Mouse (Mus musculus) neural tube, embryonic 10.5 days (tissue): ENCODE measurements around the gene Timp2.

Source experiments
- DNase-seq: peaks from one replicate; pipeline ENCODE4 v3.0.0-alpha.2; 2017; ENCODE audit warnings: low spot score; ENCODE audit errors: extremely low spot score

Timp2 gene

DNA sequence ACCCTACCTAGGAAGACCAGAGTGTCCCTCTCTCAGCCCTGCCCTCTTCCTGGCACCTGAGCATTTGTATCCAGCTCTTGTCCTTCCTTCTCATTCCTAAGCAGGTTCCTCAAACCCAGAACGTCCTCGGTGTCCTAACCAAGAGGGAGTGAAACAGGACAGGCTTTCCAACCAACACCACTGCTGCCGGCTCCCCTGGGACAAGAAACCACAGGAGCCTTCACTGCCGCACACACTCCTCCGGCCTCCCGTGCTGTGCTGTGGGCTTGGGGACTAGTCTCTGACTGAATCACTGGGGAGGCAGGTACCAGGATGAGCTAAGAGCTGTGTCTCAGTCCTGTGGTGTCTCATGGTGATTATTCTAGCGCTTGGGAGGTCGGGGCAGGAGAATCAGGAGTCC is 14.1 kb upstream of the Timp2 start:
- no peak for DNase-seq

DNA sequence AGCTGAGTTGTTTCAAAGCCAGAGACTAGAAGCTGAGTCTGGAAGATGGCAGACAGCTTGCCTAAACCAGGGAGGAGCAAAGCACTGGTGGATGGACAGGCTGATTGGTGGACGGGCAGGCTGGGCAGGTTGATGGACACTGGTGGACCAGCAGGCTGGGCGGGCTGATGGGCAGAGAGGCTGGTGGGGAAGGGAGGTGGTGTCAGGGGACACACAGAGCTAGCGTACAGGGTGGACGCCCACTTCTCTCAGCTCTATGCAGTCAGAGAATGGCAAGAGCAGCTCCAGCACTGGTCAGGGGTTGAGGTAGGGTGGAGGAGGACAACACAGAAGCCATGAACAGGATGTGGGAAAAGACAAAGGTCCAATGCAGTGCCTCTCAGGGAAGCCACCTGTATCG is 13.7 kb upstream of the Timp2 start:
- DNase-seq, result no peak

DNA sequence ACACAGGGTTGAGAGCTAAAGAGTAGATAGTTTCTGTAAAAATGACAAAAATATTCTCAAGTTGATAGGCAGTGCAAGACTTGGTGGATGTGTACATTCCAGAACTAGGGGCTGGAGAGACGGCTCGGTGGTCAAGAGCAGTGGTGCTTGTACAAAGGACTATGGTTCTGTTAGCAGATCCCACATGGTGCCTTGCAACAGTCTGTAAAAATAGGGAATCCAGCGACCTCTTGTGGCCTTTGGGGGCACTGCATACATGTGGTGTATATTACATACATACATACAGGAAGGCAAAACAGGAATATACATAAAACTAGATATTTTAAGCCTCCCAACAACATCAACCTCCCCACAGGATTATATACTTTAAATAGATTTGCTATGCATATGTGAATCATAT is 12.8 kb upstream of the Timp2 start:
- peak; percentile 38 for DNase-seq

DNA sequence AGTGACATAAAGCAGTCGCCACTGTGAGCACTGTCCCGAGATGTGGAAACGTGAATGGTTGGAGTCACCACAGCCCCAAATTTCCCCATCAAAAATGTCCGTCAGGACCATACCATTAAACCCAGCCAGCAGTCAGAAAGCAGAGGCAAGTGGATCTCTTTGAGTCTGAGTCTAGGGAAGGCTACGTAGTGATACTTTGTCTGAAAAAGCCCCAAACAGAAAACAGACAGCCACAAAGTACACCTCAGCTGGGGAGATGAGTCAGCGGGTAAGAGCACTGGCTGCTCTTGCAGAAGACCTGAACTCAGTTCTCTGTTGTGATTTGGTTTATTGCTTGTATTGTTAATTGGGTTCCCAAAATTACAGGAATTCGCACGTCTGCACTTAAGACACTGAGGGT is 11.0 kb upstream of the Timp2 start:
- no peak for DNase-seq

DNA sequence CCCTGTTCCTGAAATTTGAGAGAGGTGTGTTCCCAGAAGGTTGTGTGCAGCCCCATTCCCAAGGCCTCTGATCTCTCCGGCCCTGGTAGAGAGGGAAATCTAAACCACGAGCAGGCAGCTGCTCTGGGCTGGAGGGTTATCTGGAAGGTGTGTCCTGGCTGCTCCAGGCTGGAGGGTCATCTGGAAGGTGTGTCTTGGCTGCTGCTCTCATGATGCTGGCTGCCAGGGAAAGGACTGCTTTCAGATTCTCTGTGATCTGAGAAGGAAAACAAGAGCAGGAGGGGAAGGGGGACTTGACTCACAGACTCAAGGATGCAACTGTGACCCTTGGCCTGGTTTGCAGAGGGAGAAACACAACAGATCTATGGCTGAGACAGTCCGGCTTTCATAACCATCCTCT is 10.6 kb upstream of the Timp2 start:
- DNase-seq, result no peak

DNA sequence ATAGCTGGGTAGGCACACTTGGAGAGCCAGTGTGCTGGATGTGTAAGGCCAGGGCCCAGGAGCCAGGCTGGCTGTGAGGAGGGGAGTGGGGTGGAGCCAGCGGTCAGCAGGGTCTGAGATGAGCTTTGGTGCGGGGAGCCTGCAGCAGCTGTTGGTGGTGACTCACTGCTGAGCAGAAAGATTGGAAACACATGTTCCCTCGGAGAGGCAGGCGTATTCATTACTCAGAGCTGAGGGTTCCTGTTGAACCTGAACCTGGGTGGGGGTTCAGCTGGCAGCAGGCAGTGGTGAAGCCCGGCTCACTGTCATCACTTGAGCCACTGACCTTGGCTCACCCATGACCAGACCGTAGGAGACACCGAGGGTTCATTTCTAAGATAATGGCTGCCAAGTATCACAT is 9.6 kb upstream of the Timp2 start:
- DNase-seq, result peak; percentile 57

DNA sequence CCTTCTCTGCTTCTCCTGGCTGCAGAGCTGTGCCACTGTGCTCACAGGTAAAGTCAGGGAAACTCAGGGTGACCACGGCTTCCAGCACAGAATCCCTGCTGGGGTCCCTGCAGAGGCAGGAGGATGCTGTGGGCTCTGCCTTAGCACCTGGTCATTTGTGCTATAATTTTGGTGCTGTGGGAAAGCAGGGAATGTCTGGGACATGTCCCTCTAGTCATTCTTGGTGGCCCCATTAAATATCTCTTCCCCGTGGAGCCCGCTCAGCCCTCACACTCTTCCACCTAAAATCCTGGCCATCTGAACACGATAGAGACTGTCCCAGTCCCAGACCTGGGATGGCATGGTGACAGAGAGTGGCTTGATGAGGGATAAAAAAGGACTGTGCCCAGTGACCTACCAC is 8.5 kb upstream of the Timp2 start:
- no peak for DNase-seq

DNA sequence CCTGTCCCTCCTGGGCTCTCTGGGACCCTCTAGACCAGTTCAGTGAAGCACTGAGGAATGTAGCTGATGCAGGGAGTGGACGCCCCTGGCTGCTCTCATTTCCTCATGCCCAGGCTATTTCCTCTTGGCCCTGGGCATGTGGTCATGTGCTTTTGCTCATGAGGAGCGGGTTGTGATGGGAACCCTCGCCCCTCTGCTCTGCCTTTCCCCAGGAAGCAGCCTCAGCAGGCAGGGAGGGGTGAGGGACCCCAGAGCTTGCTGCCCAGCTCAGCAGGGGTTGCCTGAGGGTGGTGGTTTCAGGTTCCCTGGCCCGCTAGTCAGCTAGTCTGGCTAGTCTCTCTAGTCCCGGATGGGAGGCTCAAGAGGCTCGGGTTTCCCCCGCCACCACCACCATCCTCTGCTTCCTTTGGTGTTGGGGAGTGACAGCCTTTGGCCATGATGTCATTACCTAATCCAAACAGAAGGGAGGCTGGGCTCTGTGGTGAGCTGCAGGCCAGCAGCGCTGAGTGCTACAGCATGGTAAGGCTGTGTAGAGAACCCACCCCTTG is 7.5 kb upstream of the Timp2 start:
- peak; percentile 59 for DNase-seq

DNA sequence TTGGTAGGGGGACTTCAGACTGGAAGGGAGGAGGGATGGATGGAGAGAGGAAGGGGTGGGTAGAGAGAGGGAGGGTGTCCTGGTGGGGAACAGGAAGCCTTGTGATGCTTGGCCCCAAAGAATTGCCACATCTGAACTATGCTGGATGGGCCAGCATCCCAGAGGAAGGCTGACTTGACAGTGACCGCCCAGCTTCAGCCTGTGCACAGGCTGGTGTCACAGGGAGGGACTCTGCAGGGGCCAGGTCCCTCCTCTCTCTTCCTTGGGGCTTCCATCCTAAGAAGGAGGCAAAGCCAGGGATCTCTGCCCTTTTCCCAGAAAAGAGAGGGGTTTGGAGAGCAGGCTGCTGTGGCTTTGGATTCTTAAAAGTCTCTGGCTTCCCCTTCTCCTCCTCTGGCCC is 7.0 kb upstream of the Timp2 start:
- DNase-seq, result no peak

DNA sequence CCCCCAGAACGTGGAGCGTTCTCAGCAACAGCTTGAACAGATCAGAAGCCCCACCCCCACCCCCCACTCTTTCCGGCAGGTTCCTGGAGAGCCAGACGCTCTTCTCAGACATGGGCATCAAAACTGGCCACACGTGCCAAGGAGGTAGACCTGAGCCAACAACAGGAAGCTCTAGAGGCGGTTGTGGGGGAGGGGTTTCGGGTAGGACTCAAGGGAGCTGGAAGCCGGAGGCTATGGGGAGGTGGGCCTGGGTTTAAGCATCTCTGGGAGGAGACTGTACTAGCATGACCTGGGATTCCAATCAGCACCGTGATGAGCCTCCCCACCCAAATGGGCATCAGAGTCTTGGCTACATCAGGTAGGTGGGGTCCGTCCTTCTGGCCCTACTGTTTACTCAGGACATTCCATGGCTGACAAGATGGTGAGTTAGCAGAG is 5.4 kb upstream of the Timp2 start:
- no peak for DNase-seq

DNA sequence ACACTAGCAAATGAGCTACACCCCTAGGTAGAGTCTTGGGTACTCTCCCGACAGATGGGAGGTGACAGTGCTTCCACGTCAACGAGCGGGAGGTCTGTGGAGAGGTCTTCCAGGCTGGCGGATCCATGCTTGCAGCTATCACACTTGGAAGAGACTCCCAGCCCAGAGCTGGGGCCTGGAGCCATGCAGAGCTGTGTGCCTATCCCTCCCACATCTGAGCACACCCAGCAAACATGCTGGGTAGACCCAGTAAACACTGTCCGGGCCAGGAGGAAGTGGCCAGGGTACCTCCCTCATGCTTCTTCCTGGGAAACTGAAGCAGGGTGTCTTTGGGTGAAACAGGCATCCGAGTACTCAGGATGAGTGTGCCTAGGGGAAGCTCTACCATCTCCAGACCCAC is 5.0 kb upstream of the Timp2 start:
- no peak for DNase-seq

DNA sequence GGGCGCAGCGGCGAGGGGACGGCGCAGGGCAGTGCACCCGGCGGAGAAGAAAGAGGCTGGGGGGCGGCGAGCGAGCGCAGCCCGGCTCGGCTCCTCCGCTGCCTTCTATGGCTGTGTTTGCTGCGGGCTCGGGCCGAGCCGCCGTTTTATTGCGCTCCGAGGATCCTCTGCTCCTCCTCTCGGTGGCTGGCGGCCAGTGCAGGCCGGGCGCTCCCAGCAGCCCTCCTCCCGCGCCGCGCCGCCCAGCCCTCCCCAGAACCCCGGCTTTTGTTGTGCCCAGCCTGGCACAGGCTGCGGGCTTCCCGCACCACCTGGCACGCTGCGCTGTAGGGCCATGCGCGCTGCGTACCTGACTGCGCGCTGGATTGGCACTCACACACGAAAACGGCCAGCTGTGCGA is 335 bp downstream of the Timp2 start:
- peak; percentile 85 for DNase-seq

DNA sequence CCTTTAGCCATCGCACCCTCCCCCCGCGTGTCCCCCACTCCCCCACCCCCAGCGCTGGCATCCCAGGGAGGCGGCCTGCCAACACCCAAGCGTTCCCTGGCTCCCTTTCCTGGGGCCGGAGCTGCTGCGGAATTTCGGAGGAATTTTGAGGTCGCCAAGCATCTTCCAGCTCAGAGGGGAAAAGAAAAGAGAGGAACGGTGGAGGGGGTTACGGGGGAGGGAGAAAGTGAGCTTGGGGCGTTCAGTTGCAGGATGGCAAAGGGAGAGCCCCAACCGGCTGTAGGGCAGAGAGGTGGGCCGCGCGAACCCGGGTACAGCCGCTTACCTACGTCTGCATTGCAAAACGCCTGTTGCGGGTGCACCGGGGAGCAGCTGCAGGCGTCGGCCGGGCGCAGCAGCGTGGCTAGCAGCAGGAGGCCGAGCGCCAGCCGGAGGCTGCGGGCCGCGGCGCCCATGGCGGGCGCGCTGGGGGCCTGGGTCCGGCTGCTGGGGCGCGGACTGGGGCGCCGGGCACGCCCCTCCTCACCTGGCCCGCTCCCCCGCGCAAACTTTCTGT is 826 bp downstream of the Timp2 start:
- no peak for DNase-seq

DNA sequence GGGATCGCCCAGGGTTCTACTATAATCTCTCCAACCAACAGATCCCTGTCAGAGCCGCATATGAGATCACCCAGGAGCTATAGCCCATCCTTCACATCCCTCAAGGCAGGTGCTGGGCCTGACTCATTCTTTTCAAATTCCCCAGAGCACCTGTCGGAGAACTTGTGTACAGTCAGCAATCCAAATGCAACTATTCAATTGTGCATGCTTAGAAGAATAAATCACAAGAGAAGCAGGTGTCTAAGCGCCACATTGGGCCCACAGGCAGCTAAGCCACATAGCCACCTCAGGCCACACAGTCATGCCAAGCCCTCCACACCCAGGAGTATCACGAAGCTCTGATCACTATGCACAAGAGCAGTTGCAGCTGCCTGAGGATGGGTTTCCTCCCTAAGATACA is 6.0 kb downstream of the Timp2 start:
- no peak for DNase-seq

DNA sequence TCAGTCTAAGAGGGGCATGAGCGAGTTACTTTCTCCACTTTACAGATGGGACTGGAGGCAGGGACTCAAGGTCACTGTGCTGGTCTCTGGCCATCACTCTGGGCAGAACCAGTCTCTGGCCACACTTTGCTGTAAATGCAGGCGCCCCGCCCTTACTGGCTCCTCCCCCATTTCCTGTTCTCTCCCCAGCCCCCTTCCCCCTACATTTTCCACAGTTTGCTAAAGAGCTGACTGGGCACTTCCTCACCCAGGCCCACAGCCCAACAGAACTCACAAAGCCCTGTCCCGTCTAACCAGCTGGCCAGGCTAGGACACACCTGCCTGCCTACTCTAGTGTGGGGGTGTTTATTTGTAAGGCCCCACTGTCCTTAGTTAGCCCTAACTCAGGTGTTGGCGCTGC is 6.7 kb downstream of the Timp2 start:
- DNase-seq, result no peak

DNA sequence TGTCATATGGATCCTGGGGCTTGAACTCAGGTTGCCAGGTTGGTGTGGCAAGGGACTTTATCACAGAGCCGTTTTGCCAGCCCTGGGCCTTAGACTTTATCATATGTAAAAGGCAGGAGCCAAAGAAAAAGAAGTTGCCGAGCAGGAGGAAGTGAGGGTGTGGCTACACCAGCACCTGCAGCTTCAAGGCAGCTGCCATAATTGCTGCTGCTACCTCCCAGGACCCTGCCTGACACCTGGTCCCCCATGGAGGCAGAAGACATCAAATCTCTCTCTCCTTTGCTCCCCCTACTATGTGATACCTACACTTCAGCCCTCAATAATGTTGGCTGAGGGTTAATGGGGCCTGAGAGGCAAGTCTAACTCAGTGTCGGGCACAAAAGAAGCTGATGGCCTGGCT is 7.1 kb downstream of the Timp2 start:
- no peak for DNase-seq

DNA sequence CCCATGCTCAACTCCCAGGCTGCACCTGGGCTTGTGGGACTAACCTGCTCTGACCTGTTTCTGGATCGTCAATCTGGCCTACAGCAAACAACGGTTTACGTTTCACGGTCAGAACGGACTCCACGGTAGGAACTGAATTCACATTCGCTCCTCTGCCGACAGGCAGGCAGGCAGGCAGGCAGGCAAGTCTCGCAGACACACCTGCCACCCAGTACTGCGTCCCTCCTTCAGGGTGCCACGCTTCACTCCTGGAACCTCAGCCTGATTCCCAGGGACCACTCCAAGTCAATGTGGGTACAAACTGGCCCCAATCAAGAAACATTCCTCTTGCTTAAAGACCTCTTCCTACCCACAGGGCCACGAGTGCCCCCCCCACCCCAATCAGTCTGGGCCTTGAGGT is 7.6 kb downstream of the Timp2 start:
- no peak for DNase-seq

DNA sequence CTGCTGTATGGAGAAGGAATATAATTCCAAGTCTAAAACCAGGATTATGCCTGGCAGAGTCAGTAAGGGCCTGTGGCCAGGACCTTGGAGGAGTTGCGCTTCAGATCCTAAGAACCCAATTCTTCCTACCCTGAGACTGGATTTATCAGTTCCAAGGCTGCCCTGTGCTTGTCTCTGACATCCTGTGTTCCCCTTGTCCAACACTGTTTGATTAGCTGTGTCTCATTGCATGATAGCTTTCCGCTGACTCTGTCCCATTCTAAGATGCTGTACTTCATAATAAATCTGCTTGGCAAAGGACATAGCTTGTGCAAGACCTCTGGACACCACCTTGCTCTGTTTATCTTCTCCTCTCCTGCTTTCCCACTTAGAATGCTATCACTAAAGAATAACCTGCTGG is 8.1 kb downstream of the Timp2 start:
- no peak for DNase-seq

DNA sequence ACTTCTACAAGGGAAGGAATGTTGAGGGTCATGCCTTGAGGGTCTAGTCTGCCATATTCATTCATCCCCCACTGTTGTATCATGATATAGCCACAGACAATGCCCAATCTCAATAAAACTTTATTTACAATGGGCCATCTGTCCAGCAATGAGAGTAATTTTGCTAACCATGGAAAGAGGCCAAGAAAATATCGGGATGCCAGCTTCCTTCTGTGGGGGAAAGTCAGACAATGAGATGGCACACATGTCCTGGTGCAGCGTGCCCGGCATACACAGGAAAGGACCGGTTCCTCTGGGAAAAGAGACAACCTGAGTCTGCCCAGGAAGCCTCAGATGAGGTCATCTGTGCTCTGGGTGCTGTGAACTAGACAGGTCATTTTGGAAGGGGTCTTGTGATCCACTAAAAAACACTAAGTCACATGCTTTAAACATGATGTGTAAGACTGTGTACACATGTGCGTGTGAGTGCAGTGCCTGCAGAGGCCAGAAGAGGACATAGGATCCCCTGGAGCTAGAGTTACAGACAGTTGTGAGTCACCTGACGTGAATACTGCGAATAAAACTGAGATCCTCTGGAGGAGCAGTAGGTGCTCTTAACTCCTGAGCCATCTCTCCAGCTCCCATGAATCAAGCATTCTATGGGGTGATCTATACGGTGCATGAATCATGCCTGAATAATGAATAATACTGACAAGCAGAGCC is 9.0 kb downstream of the Timp2 start:
- DNase-seq, result no peak

DNA sequence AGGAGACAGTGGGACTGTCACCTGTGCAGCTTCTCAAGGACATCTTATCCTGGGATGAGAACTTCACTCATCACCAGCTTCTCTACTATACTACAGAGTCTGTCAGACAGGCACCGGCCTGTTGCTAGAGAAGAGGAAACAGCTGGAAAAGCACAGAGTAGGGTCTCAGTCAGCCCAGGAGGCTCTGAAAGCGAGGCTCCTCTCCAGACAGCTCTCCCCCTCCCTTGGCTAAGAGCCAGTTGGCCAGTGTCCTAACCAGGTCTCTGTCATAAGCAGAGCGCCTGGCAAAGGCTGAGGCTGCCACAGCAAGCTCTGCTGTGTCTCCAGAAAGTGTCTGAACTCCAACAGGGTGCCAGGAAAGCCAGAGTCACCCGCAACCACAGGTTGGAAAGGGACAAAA is 9.8 kb downstream of the Timp2 start:
- DNase-seq, result no peak

DNA sequence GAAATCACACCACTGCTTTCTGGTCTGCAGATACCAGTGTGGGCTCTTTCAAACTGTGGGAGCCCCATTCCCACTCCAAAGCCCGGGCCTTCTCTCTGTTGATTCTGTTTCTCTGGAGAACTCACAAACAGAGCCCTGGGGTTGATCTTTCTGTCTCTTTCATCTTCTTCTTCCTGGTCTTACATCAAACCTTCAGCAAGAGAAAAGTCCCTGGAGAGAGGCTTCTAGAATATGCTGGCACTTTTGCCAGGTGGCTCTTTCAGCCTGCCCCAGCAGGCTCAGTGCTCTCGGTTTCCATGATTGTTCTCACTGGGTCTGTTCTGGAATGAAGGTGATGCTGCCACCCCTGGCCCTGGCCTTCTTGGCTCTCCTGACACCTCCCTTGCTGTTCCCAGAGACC is 11.9 kb downstream of the Timp2 start:
- no peak for DNase-seq

DNA sequence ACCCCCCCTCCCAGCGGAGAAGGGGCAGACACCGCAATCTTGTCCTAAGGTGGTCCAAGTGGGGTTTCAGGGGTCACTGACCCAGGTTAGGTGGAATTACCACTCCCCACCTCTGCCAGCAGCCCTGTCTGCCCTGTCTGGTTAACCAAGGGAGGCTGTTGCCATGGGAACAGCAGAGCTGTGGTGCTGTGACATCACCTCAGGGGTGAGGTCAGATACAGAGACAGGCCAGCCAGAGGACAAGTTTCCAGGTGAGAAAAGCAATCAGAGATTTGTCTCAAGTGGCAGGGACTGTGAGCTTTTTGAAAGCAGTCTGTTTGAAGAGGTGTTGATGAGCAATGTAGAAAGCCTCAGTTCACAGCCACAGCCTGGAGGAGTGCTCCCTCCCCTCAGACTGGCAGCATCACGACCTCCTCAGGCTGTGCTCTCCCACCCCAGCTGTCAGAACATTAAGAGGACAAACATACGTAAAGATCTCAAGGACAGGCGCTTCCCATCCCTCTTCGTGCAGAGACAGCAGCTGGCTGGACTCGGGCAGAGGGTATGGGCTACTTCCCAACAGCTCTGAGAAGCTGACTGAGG is 13.0 kb downstream of the Timp2 start, which contains the start of gene Cep295nl:
Cep295nl (minus strand) TSS at position 101 of the 582 bp plus-strand sequence.
- peak; percentile 39 for DNase-seq
